Mouse (Mus musculus): Measurements from ENCODE around the gene Gnai3.

- TF ChIP-seq CTCF (IDR thresholded peaks at IDR 0.05; ENCODE audit: low read depth, low read length) (no peak), POLR2A (IDR thresholded peaks at IDR 0.05; ENCODE audit: extremely low read depth, insufficient read depth, low read length) (no peak)
Observed at GRCm38 (mm10) chr3:108165532-108166315, 19.8 kb upstream of the Gnai3 start.
